Mouse (Mus musculus) liver, adult 2 months (tissue): ENCODE measurements around the gene Gm20388. TPM values are rescaled to one million over a fixed set of nuclear protein-coding genes. Genes with fewer than 3 reads are reported as not detected.
A peak's percentile ranks its signal among the peaks of the same experiment; 100 is the strongest.

ENCODE experiments used
- DNase-seq: peaks from one replicate; pipeline ENCODE4 v3.0.0-alpha.2; 2011; ENCODE audit warnings: low read depth, low spot score; ENCODE audit errors: extremely low read depth
- H3K27ac ChIP-seq: fragments of 200-500 bp; replicated peaks from 2 replicates; pipeline ENCODE4 v1.5.1; 2012; ENCODE audit warnings: low read depth, mild to moderate bottlenecking, control low read depth, inconsistent platforms, low read length; ENCODE audit not compliant: insufficient read depth
- H3K27me3 ChIP-seq: fragments of 200-500 bp; 2 replicates; pipeline ENCODE4 v1.6.1; 2012; ENCODE audit warnings: mild to moderate bottlenecking, moderate library complexity, low read length, inconsistent platforms; ENCODE audit not compliant: control insufficient read depth, insufficient read depth
- H3K36me3 ChIP-seq: fragments of 200-500 bp; 2 replicates; pipeline ENCODE4 v1.6.1; 2012; ENCODE audit warnings: low read length, inconsistent platforms; ENCODE audit not compliant: control insufficient read depth, insufficient read depth
- H3K4me1 ChIP-seq: fragments of 200-500 bp; 2 replicates; pipeline ENCODE4 v1.6.1; 2011; ENCODE audit warnings: low read length; ENCODE audit not compliant: control insufficient read depth, insufficient read depth
- H3K4me3 ChIP-seq: fragments of 200-500 bp; 2 replicates; pipeline ENCODE4 v1.5.1; 2011; ENCODE audit warnings: low read depth, mild to moderate bottlenecking, control low read depth, low read length, moderate library complexity; ENCODE audit not compliant: insufficient read depth
- H3K79me2 ChIP-seq: fragments of 200-500 bp; 2 replicates; pipeline ENCODE4 v1.6.1; 2012; ENCODE audit warnings: inconsistent platforms, mild to moderate bottlenecking, low read length, moderate library complexity; ENCODE audit not compliant: control insufficient read depth, insufficient read depth
- H3K9ac ChIP-seq: fragments of 200-500 bp; 2 replicates; pipeline ENCODE4 v1.6.1; 2012; ENCODE audit warnings: low read depth, mild to moderate bottlenecking, control low read depth, inconsistent platforms, low read length
- CTCF ChIP-seq: fragments of 200-500 bp; IDR thresholded peaks from 2 replicates; pipeline ENCODE4 v1.5.1; 2011; ENCODE audit warnings: low read depth, low read length, control low read depth
- POLR2A ChIP-seq: fragments of 200-500 bp; IDR thresholded peaks from 2 replicates; pipeline ENCODE4 v1.6.1; 2011; ENCODE audit warnings: low read length, control low read depth; ENCODE audit not compliant: insufficient read depth; ENCODE audit errors: extremely low read depth
- WGBS: fragments of 180-500 bp; shearing (Covaris S2); methylation state at CpG from one replicate; pipeline ENCODE4 v1.1.7; 2018; 5-methylcytosine and 5-hydroxymethylcytosine counted together
- polyA plus RNA-seq: library from polyadenylated mRNA; depleted of rRNA; stranded (reverse); fragments of >200 nt; gene quantifications from 2 replicates; pipeline ENCODE4 v1.2.3, GENCODE M21; 2012
- total RNA-seq: library from RNA; depleted of rRNA; stranded (reverse); fragments of >200 nt; gene quantifications from 2 replicates; pipeline ENCODE4 v1.2.3, GENCODE M21; 2014

The Gm20388 gene
- total and polyA plus RNA-seq, 2 experiments = 6.4 to 19.9 TPM

DNA sequence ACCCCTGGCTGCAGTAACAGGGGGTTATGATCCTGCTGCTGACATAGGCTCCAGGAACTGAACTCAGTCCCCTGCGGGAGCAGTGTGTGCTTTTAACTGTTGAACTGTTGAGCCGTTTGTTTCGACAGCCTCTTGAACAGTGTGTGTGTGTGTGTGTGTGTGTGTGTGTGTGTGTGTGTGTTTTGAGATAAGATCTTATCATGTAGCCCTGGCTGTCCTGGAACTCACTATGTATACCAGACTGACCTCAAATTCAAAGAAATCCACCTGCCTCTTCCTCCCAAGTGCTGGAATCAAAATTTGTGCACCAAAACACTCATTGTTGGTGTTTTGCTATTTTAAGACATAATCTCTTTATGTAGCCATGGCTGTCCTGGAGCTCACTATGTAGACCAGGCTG, 3204.0 kb downstream of the Gm20388 start:
- H3K9ac ChIP-seq = no peak overlapping the region
- no peak overlapping the region for H3K27ac ChIP-seq
- DNase-seq = no peak
- H3K27me3 ChIP-seq = peaks cover 10% of the 10 kb centered on the region
- no peaks in the 10 kb centered on the region for H3K36me3 ChIP-seq
- TF ChIP-seq POLR2A = no peak
- no peak for TF ChIP-seq CTCF
- no peaks in the 10 kb centered on the region for H3K79me2 ChIP-seq
- H3K4me3 ChIP-seq = no peak overlapping the region
- H3K4me1 ChIP-seq = no peaks in the 10 kb centered on the region
- 16% methylated on average over 3 of the region's 3 CpGs for whole genome bisulfite sequencing

DNA sequence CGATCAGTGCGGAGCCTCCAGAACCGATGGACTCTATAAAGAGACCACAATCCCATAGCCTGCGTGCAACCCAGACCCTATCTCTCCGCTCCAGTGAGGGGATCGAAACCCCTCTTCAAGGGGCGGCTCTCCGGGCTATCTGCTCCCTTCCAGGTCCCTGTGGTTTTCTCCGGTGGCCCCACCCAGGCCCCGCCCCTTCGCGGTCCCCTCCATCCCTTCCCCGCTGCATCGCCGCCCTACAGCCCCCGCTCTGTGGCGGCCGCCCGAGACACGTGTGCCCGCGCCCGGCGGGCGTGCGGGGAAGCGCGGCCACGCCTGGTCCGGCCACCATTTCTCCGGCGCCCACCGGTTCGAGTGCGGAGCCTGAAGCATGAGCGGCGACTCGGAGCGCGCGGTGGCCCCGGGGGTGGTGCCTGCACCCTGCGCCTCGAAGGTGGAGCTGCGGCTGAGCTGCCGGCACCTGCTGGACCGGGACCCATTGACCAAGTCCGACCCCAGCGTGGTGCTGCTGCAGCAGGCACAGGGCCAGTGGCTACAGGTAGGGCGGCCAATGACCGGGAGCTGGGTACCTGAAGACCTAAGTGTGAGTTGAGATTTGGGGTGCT, 3206.6 kb downstream of the Gm20388 start, which contains the start of gene Cpne7:
Gene Cpne7, plus strand, starts transcription at position 248 of the 605 bp plus-strand sequence.
- Histone ChIP-seq H3K79me2 (no peaks in the 10 kb centered on the region), H3K27me3 (peaks cover 10% of the 10 kb centered on the region), H3K4me1 (no peaks in the 10 kb centered on the region), H3K9ac (no peak within 1 kb of the TSS), H3K4me3 (peak within 1 kb of the TSS; percentile 18; the same call in 1 of the 2 replicates), H3K36me3 (no peaks in the 10 kb centered on the region), H3K27ac (no peak within 1 kb of the TSS)
- WGBS = 2% methylated on average over 51 of the region's 51 CpGs
- TF ChIP-seq CTCF = no peak
- TF ChIP-seq POLR2A = no peak
- DNase-seq = no peak

DNA sequence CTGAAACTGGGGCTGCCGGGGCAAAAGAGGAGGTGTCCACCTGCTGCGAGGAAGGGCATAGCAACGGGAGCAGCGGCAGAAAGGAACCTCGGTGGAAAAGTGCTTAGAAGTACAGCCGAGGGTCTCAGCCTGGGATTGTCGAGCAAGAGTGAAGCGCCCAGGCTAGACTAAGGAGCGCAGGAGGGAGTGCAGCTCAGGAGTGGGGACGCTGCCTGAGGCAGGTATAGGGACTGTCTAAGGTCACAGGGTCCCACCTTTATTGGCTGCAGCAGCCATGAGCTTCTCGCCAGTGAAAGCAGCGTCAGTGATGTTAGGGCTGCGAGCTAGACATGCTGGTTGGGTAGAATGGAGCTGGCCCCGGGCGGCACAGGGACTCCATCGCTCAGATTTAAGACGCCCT, 3207.1 kb downstream of the Gm20388 start:
- no peaks in the 10 kb centered on the region for H3K4me1 ChIP-seq

DNA sequence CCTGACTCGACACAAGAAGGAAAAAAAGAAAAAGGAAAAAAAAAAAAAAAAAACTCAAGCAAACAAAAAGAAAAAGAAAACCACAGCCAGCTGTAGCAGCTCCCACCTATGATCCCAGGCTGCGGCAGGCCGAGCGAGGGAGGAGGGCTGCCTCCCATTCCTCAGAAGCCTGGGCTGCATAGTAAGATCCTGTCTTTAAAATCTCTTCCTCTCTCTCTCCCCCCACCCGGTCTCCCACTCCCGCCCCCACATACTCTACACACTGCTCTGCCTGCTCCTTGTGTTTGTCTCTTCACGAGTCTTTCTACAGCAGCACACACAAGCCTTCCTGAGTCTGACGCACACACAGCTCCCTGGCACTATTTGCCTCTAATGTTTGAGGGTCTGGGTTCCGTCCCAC, 3211.4 kb downstream of the Gm20388 start:
- H3K27ac ChIP-seq = no peak overlapping the region
- DNase-seq = no peak

More for the DNA sequence above, 3207.1 kb downstream of the Gm20388 start:
- H3K36me3 ChIP-seq = no peaks in the 10 kb centered on the region
- no peak overlapping the region for H3K27ac ChIP-seq
- peak overlapping the region; percentile 18; the same call in 1 of the 2 replicates for H3K4me3 ChIP-seq
- peaks cover 10% of the 10 kb centered on the region for H3K27me3 ChIP-seq
- 7% methylated on average over 17 of the region's 17 CpGs for WGBS
- DNase-seq = no peak
- no peak overlapping the region for H3K9ac ChIP-seq
- TF ChIP-seq POLR2A = no peak
- no peaks in the 10 kb centered on the region for H3K79me2 ChIP-seq

DNA sequence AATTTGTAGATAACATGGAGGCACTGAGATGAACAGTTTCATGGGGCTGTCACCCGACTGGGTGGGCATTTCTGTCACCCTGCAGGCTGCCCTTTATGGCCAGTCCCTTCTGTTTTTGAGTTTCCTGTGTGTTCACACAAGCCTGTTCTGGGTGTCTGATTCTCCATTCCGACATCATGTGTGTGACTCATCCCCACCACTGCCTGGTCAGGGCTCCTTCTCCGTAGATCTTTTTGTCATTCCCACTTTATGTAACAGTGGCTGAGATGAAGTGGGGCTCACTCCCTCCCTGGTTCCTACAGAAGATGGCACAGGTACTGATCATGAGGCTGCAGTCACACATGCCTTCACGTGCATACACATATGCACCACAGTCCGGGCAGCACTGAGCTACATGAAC, 3212.0 kb downstream of the Gm20388 start:
- 87% methylated on average over 5 of the region's 5 CpGs for WGBS
- Histone ChIP-seq H3K79me2 (no peaks in the 10 kb centered on the region), H3K4me1 (peaks cover 1% of the 10 kb centered on the region), H3K27me3 (peaks cover 5% of the 10 kb centered on the region), H3K36me3 (no peaks in the 10 kb centered on the region), H3K4me3 (no peak overlapping the region), H3K27ac (no peak overlapping the region), H3K9ac (no peak overlapping the region)
- no peak for TF ChIP-seq CTCF
- no peak for TF ChIP-seq POLR2A
- no peak for DNase-seq

More for the DNA sequence above, 3211.4 kb downstream of the Gm20388 start:
- peaks cover 1% of the 10 kb centered on the region for H3K4me1 ChIP-seq
- no peak overlapping the region for H3K4me3 ChIP-seq
- TF ChIP-seq POLR2A (no peak), CTCF (no peak)
- no peak overlapping the region for H3K9ac ChIP-seq
- no peaks in the 10 kb centered on the region for H3K36me3 ChIP-seq
- peaks cover 10% of the 10 kb centered on the region for H3K27me3 ChIP-seq
- no peaks in the 10 kb centered on the region for H3K79me2 ChIP-seq
- WGBS = 78% methylated on average over 9 of the region's 9 CpGs

DNA sequence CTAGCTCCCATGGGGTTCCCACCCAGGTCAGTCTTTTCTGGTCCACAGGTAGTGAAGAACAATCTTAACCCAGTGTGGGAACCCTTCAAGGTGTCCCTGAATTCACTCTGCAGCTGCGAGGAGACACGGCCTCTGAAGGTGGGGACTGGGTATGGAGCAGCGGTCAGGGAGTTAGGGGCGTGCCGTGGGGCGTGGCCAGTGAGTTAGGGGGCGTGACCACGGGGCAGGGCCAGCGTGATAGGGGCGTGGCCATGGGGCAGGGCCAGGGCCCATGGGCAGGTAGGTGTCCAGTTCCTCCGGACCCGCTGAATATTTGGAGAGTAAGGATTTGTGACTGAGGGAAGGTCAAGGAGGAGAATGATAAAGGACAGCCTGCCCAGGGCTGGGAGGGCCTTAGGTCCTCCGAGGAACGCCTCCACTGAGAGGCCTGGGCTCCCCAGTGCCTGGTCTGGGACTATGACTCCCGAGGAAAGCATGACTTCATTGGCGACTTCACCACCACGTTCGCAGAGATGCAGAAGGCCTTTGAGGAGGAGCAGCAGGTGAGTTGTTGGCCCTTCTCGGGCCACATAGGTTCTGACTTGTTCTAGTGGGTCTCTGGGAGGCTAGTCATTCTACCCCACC, 3215.7 kb downstream of the Gm20388 start:
- no peaks in the 10 kb centered on the region for H3K79me2 ChIP-seq
- no peak overlapping the region for H3K4me3 ChIP-seq
- no peak overlapping the region for H3K27ac ChIP-seq
- H3K9ac ChIP-seq = no peak overlapping the region
- WGBS = 11% methylated on average over 19 of the region's 19 CpGs
- no peaks in the 10 kb centered on the region for H3K27me3 ChIP-seq
- DNase-seq = peak; percentile 17
- H3K36me3 ChIP-seq = no peaks in the 10 kb centered on the region
- TF ChIP-seq POLR2A (no peak), CTCF (no peak)
- H3K4me1 ChIP-seq = peaks cover 1% of the 10 kb centered on the region
